Mouse (Mus musculus): ENCODE data around the gene Atg10. TPM values are rescaled to one million over a fixed set of nuclear protein-coding genes. Genes with fewer than 3 reads are reported as not detected.

Gene Atg10
- total RNA-seq (2023) = 1 to 10 TPM; 2.4 to 2.5 TPM

DNA sequence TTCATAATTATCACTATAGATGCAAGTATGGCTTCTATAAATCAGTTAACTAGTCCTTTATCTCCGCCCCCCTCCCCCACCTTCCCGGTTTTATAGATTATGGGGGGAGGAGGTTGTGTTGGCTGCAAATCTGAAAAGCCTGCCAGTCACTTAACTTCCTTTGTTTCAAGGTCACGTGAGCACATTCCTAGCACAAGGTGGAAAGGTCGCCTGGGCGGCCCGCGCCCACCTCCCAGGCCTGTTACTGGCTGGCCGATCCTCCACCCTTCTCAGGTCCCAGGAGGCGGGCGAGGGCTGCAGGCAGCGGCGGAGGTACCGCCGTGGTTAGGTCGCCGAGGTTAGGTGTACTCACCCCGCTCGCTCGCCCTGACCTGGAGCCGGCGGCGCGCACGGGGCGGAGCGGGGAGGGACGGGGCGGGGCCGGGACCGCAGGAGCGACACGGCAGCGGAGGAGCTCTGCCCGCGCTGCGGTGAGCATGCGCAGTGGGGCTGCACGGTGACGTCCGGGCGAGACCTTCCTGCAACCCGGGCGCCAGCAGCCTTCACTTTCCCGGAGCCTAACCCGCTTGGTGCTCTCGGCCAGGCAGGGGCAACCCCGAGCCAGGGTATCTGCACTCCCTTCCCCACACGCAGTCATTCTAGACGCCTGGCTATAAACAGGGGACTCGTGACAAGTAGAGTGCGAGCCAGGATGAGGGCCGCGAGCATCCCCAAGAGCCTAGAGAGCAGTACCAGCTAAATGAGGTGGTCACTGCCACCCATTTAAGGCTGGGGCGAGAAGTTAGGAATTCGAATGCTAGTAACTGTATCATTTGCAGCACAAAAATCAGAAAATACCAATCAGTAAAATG, at the start of gene Atg10:
Atg10 (minus strand) TSS at position 382 of the 851 bp plus-strand sequence.

DNA sequence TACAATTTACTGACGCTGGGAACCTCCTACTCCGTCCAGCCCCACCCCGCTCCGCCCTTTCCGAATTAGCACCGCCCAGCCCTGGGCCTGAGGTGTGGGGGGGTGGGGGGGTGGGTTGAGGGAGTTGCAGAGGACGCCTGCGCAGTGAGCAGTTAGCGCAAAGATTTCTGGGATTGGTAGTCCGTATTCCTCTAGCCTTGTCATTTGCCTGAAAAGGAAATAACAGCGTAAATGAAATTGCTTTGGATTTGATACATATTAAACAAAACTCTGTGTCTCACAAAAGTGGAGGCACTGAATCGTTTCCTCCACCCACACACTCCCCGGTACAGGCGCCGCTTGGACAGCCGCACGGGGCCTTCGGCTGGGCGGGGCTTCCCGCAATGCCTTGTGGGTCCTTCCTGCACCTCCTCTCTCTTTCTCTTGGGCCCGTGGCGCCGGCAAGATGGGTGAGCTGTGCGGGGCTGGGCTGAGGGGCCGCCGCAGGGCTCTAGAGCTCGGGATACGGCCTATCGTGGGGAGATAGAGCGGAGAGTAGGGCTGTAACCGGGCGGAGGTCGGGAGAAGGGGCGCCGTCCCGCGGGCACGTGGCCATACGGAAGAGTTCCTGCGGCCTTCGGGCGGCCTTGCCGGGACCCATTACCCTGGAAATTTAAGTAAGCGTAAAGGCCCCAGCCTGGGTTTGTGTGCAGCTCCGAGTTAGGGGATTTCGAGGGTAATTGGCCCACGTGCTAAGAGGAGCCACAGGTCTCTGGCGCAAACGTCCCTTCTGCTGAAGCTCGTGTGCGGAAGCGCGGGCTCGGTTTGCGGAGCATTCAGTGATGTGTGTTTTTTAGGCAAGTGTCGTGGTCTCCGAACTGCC, 300.8 kb downstream of the Atg10 start, which contains the start of gene Rps23:
Rps23 (plus strand) TSS at position 208 of the 862 bp plus-strand sequence.

DNA sequence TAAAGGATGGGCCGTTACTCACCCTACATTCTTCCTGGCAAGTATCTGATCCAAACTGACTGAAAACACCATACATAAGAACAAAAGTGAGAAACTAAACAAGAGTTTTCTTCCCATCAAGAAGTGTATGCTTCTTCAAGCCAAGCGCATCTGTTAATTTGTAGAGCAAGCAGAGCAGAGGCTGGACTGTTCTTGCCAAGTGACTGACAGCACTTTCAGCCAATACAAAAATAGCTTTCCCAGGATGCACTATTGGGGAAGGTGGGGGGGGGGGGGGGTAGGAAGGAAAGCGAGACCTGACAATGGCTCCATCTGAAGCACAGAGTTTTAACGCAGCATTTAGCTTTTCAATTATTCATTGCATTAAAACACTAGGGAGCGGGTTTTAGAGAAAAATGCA, 318.6 kb downstream of the Atg10 start, which contains the start of gene Atp6ap1l:
Atp6ap1l (minus strand) TSS at position 180 of the 400 bp plus-strand sequence.

Other genes starting within 250 kb of the Atg10 start
- gene Ssbp2, start 236.3 kb upstream of the Atg10 start, total RNA-seq (2023) = 10 to 100 TPM; 18.4 to 18.9 TPM

All from neutrophil, adult 59 days (primary cell).